Mouse (Mus musculus) erythroblast, embryonic 14.5 days (primary cell): Measurements from ENCODE around the gene Gm21887.
"Not testable (repeated sequence)": the region's sequence is repeated elsewhere in the genome, so short reads cannot be mapped to it uniquely, and the experiment has no call there.

Experiments
- GATA1 ChIP-seq: IDR thresholded peaks from 2 replicates; pipeline ENCODE4 v1.6.1; 2012; ENCODE audit warnings: low read length, inconsistent platforms, mixed read lengths
- TAL1 ChIP-seq: IDR thresholded peaks from 3 replicates; pipeline ENCODE4 v1.6.1; 2012; ENCODE audit warnings: low read length, inconsistent platforms, mixed read lengths

GRCm38 (mm10) chrX:169974974-169975373 is 34.5 kb upstream of the Gm21887 start:
- TF ChIP-seq TAL1, GATA1: not testable (repeated sequence)
